Mouse (Mus musculus): ENCODE results near the gene Ppp1r36. TPM values are rescaled to one million over a fixed set of nuclear protein-coding genes. Genes with fewer than 3 reads are reported as not detected.

Ppp1r36 gene
- polyA plus RNA-seq, 1 experiment from 2014 or later, result 0.30 TPM

DNA sequence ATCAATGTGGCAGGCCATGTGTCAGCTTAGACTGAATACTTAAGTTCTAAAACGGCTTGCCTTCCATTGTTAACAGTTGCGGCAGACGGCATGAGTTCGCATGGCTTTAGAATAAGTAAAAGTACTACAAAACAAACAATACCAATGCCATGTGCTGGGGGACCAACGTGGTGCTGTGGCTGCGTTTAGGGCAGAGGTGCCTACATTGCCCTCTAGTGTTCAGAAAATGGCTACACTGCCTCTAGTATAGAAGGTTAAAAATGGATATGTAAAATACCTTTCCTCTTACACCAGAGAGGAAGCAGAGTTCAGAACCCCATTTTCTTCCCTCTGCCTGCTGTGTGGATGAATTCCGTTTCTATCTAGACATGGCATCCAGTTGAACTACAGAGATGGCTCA lies 40.7 kb upstream of the Ppp1r36 start:
- no peaks in the 10 kb centered on the region for H3K27me3 ChIP-seq (ENCODE audit: poor library complexity, severe bottlenecking)
- H3K36me3 ChIP-seq (replicated peaks), result peaks cover 11% of the 10 kb centered on the region
- H3K9me3 ChIP-seq, result no peaks in the 10 kb centered on the region
- no peak overlapping the region for H3K27ac ChIP-seq
- no peak overlapping the region for H3K4me3 ChIP-seq
- 51% methylated on average over 7 of the region's 7 CpGs for WGBS
- peaks cover 35% of the 10 kb centered on the region for H3K4me1 ChIP-seq
- no peak for DNase-seq (ENCODE audit: extremely low spot score, low spot score)

DNA sequence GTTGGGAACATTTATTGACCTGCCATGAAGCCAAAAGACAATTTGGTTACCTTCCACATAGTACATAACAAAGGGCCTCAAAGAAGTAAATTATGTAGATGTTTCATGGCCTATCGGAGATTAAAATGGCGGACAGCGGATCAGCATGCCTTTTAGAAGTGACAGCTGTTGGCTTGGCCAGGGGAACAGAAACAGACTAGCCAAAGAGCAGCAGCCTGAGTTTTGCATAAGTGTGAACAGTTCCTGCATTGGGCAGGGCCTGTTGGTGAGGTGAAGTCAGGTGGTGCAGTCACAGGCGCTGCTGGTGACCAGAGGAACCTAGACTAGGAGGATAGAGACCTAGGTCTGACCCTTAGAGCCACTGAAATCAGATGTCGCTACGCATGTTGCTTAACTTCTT lies 40.3 kb upstream of the Ppp1r36 start:
- peaks cover 15% of the 10 kb centered on the region for H3K36me3 ChIP-seq (replicated peaks)
- peaks cover 31% of the 10 kb centered on the region for H3K4me1 ChIP-seq
- H3K27me3 ChIP-seq (ENCODE audit: poor library complexity, severe bottlenecking), result no peaks in the 10 kb centered on the region
- DNase-seq (ENCODE audit: extremely low spot score, low spot score), result no peak
- no peak overlapping the region for H3K27ac ChIP-seq
- H3K4me3 ChIP-seq, result no peak overlapping the region
- no peaks in the 10 kb centered on the region for H3K9me3 ChIP-seq
- 97% methylated on average over 6 of the region's 6 CpGs for WGBS

- 96% methylated on average over 3 of the region's 3 CpGs for WGBS
- Histone ChIP-seq H3K36me3 (replicated peaks) (peaks cover 17% of the 10 kb centered on the region), H3K27ac (no peak overlapping the region), H3K9me3 (no peaks in the 10 kb centered on the region), H3K4me1 (peaks cover 24% of the 10 kb centered on the region), H3K4me3 (no peak overlapping the region), H3K27me3 (ENCODE audit: poor library complexity, severe bottlenecking) (no peaks in the 10 kb centered on the region)
- no peak for DNase-seq (ENCODE audit: extremely low spot score, low spot score)
Observed at GRCm38 (mm10) chr12:76377726-76378125, 39.6 kb upstream of the Ppp1r36 start.

DNA sequence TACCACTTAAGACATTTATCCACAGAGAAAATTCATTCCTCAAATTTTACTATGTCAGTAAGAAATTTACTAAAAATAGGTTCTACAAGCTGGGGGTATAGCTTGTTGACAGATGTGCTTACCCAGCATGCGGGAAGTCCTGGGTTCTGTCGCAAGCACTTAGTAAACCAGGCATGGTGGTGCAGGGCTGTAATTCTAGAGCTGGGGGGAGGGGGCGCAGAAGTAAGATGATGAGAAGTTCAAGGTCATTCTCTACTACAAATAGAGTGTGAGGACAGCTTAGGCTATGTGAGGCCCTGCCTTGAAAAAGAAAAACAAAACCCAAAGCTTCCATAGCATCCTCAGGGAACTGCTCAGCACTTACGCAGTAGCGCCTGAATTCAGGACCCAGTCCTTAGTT lies 38.8 kb upstream of the Ppp1r36 start:
- 92% methylated on average over 5 of the region's 5 CpGs for WGBS
- DNase-seq (ENCODE audit: extremely low spot score, low spot score), result no peak
- Histone ChIP-seq H3K27ac (no peak overlapping the region), H3K36me3 (replicated peaks) (peaks cover 23% of the 10 kb centered on the region), H3K27me3 (ENCODE audit: poor library complexity, severe bottlenecking) (no peaks in the 10 kb centered on the region), H3K4me1 (peaks cover 19% of the 10 kb centered on the region), H3K9me3 (no peaks in the 10 kb centered on the region), H3K4me3 (no peak overlapping the region)

DNA sequence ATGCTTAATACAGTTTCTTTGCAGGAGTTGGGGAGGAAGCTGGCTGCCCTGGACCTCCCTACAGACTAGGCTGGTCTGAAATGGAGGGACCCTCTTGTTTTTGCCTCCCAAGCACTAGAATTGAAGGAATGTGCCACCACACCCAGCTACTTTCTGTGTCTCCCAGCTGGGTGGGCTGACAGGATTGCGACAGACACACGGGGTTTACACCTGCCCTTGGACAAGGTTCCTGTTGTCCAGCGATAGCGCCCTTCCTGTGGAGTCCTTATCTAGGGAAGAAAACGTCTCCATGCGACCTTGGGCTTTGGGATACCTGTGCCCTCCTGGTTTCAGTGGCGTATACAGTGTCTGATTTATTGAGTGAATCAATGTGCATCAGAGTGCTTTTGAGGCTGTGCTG lies 37.2 kb upstream of the Ppp1r36 start:
- Histone ChIP-seq H3K27me3 (ENCODE audit: poor library complexity, severe bottlenecking) (no peaks in the 10 kb centered on the region), H3K4me3 (no peak overlapping the region), H3K27ac (no peak overlapping the region), H3K4me1 (0 out of 2 replicates have a peak, but pooled peaks cover 5% of the 10 kb centered on the region), H3K36me3 (replicated peaks) (peaks cover 38% of the 10 kb centered on the region), H3K9me3 (no peaks in the 10 kb centered on the region)
- DNase-seq (ENCODE audit: extremely low spot score, low spot score), result no peak
- WGBS, result 93% methylated on average over 7 of the region's 7 CpGs

DNA sequence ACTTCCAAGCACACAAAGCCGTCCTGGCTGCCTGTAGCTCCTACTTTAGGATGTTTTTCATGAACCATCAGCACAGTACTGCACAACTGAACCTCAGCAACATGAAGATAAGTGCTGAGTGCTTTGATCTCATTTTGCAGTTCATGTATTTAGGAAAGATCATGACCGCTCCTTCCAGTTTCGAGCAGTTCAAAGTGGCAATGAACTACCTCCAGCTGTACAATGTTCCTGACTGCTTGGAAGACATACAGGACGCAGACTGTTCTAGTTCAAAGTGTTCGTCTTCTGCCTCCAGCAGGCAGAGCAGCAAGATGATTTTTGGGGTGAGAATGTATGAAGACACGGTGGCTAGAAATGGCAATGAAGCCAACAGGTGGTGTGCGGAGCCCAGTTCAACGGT lies 32.0 kb upstream of the Ppp1r36 start:
- H3K4me3 ChIP-seq, result no peak overlapping the region
- WGBS, result 96% methylated on average over 8 of the region's 8 CpGs
- no peak overlapping the region for H3K27ac ChIP-seq
- peaks cover 75% of the 10 kb centered on the region for H3K36me3 ChIP-seq (replicated peaks)
- H3K4me1 ChIP-seq, result no peaks in the 10 kb centered on the region
- H3K27me3 ChIP-seq (ENCODE audit: poor library complexity, severe bottlenecking), result no peaks in the 10 kb centered on the region
- H3K9me3 ChIP-seq, result no peaks in the 10 kb centered on the region
- DNase-seq (ENCODE audit: extremely low spot score, low spot score), result no peak

DNA sequence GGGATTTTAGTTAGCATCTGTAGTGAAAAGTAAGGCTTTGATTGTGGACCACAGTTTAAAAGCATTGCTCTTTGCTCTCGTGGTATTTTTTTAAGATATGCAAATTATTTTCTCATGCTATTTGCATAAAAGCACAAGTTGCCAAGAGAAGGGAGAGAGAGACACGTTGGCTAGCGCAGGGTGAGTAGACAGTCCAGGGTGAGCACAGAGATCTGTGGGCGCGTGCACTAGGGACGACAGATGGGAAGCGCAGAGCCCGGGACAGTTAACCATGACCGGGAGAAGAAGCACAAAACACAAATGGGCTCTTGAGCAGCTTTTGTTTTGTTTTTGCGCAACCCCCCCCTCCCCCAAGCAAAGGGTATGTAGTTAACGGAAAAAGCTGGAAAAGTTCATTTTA lies 28.5 kb upstream of the Ppp1r36 start:
- no peak overlapping the region for H3K27ac ChIP-seq
- H3K4me1 ChIP-seq, result no peaks in the 10 kb centered on the region
- no peak for DNase-seq (ENCODE audit: extremely low spot score, low spot score)
- WGBS, result 95% methylated on average over 11 of the region's 11 CpGs
- H3K4me3 ChIP-seq, result no peak overlapping the region
- no peaks in the 10 kb centered on the region for H3K27me3 ChIP-seq (ENCODE audit: poor library complexity, severe bottlenecking)
- no peaks in the 10 kb centered on the region for H3K9me3 ChIP-seq
- H3K36me3 ChIP-seq (replicated peaks), result peaks cover 61% of the 10 kb centered on the region

DNA sequence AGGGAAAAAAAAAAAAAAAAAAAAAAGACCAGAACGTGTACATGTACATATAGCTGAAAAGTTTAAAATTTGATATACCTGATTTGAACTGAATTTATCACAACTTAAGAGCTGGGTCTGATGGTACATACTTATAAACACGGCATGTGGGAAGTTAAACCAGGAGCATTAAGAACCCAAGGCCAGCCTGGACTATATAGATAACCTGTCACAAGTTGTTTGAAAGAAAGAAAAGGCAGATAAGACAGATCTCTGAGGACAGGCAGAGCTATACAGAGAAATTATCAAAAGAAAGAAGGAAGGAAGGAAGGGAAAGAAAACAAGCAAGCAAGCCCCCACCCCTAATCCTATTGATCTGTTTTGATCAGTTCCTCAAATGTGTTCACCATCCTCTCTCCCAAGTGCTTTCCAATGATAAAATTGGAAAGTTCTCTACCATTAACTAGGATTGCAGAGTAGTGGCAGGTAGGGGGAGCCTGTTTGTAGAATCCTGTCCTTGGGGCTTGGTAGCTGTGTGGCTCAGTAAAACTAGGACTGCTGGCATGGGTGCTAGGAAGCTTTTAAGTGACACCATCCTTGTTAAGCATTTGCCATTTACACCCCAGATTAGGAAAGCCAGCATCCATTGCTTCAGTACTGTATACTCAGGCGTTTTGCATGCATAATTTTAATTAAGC lies 25.6 kb upstream of the Ppp1r36 start:
- H3K9me3 ChIP-seq, result no peaks in the 10 kb centered on the region
- H3K27me3 ChIP-seq (ENCODE audit: poor library complexity, severe bottlenecking), result no peaks in the 10 kb centered on the region
- DNase-seq (ENCODE audit: extremely low spot score, low spot score), result no peak
- H3K4me3 ChIP-seq, result no peak overlapping the region
- WGBS, result 83% methylated on average over 3 of the region's 3 CpGs
- peaks cover 34% of the 10 kb centered on the region for H3K36me3 ChIP-seq (replicated peaks)
- H3K4me1 ChIP-seq, result no peaks in the 10 kb centered on the region
- H3K27ac ChIP-seq, result no peak overlapping the region

- 84% methylated on average over 5 of the region's 5 CpGs for WGBS
- Histone ChIP-seq H3K36me3 (replicated peaks) (peaks cover 27% of the 10 kb centered on the region), H3K9me3 (no peaks in the 10 kb centered on the region), H3K4me3 (no peak overlapping the region), H3K27me3 (ENCODE audit: poor library complexity, severe bottlenecking) (no peaks in the 10 kb centered on the region), H3K4me1 (no peaks in the 10 kb centered on the region), H3K27ac (no peak overlapping the region)
- DNase-seq (ENCODE audit: extremely low spot score, low spot score), result no peak
Observed at GRCm38 (mm10) chr12:76392979-76393378, 24.4 kb upstream of the Ppp1r36 start.

DNA sequence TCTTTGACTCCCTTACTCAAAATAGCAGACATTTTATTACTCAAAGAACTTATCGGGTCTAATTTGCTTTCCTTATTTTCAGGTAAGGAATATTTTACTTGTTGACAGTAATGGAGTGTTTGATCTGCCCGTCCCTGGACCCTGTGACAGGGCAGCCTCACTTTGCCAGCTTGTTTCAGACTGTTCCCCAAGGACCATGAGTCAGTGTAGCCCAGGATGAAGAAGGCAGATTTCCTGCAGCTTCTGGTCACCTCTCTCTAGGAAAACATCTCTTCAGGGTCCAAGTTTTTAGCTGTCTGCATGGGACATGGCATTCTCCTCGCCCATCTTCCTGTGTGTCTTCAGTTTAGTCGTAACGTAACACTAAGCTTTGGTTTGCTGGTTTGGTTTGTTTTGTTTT lies 20.1 kb upstream of the Ppp1r36 start:
- no peak for DNase-seq (ENCODE audit: extremely low spot score, low spot score)
- WGBS, result 84% methylated on average over 5 of the region's 5 CpGs
- H3K27me3 ChIP-seq (ENCODE audit: poor library complexity, severe bottlenecking), result peaks cover 9% of the 10 kb centered on the region
- no peaks in the 10 kb centered on the region for H3K36me3 ChIP-seq (replicated peaks)
- H3K27ac ChIP-seq, result no peak overlapping the region
- no peak overlapping the region for H3K4me3 ChIP-seq
- H3K9me3 ChIP-seq, result no peaks in the 10 kb centered on the region
- H3K4me1 ChIP-seq, result no peaks in the 10 kb centered on the region

DNA sequence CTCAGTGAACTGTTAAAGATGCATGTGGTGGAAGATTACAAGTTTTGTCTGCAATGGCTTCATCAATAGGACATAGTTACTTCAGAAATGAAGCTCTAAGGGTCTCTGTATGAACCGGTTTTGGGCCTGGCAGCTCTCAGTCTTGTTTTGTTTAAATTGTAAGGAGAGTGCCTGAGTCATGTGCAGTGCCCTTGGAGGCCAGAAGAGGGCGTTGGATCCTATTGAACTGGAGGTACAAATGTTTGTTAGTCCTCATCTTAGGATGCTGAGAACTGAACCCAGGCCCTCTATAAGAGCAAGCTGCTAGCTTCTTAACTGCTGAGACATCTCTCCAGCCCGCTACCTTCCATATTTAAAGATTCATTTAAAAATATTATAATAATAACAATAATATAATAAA lies 15.7 kb upstream of the Ppp1r36 start:
- peaks cover 44% of the 10 kb centered on the region for H3K27me3 ChIP-seq (ENCODE audit: poor library complexity, severe bottlenecking)
- H3K4me1 ChIP-seq, result peaks cover 29% of the 10 kb centered on the region
- no peak for DNase-seq (ENCODE audit: extremely low spot score, low spot score)
- H3K36me3 ChIP-seq (replicated peaks), result no peaks in the 10 kb centered on the region
- no peaks in the 10 kb centered on the region for H3K9me3 ChIP-seq
- H3K27ac ChIP-seq, result no peak overlapping the region
- 59% methylated on average over 3 of the region's 3 CpGs for WGBS
- H3K4me3 ChIP-seq, result no peak overlapping the region

GRCm38 (mm10) chr12:76402991-76403885 lies 14.1 kb upstream of the Ppp1r36 start:
- Histone ChIP-seq H3K4me1 (peaks cover 29% of the 10 kb centered on the region), H3K36me3 (replicated peaks) (no peaks in the 10 kb centered on the region), H3K27me3 (ENCODE audit: poor library complexity, severe bottlenecking) (peaks cover 60% of the 10 kb centered on the region), H3K9me3 (no peaks in the 10 kb centered on the region), H3K27ac (peak overlapping the region; percentile 91), H3K4me3 (peak overlapping the region; percentile 74)
- DNase-seq (ENCODE audit: extremely low spot score, low spot score), result peak; percentile 32
- under 1% methylated on average over 54 of the region's 54 CpGs for WGBS

DNA sequence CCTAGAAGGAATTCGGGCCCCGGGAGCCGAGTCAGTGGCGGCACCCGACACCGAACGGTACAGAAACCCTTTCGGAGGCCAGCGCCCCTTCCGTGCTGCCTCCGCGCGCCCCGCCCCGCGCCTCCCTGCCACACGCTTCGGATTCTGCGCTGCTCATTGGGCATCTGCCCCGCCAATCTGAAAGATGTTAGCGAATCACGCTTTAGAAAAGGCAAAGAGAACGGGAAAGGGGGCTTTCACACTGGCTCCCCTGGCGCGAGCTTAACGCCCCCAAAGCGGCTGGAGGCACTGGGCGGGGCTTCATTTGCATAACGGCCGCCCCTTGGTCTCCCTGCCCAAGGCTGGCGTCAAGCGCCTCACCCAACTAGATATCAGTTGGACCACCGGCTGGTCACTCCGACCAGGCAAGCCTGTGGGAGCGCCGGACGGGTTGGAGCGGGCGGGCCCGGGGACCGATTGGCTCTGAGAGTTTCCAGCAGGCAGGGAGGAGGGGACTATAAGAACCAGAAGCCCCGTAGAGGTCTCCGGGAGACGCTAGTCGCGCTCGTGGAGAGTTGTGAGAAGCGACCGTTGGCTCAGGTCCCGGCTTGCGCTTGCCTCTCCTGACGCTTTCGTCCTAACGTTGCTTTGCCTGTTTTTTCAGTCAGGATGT lies 13.3 kb upstream of the Ppp1r36 start, which contains the start of gene Hspa2:
Gene Hspa2 (plus strand): TSS at position 291 of the 652 bp plus-strand sequence.
- H3K4me1 ChIP-seq, result peaks cover 29% of the 10 kb centered on the region
- peaks cover 67% of the 10 kb centered on the region for H3K27me3 ChIP-seq (ENCODE audit: poor library complexity, severe bottlenecking)
- H3K36me3 ChIP-seq (replicated peaks), result no peaks in the 10 kb centered on the region
- H3K27ac ChIP-seq, result peak within 1 kb of the TSS; percentile 91
- no peaks in the 10 kb centered on the region for H3K9me3 ChIP-seq
- peak within 1 kb of the TSS; percentile 74 for H3K4me3 ChIP-seq
- under 1% methylated on average over 54 of the region's 54 CpGs for WGBS
- DNase-seq (ENCODE audit: extremely low spot score, low spot score), result peak; percentile 98
